Mouse (Mus musculus) liver, embryonic 14.5 days (tissue): ENCODE data around the gene Oxsr1.

ENCODE experiments used
- CTCF ChIP-seq: IDR thresholded peaks from 2 replicates; pipeline ENCODE4 v1.5.1; 2016; ENCODE audit warnings: antibody characterized with exemption, low read depth, control low read depth
- EP300 ChIP-seq: IDR thresholded peaks from 2 replicates; pipeline ENCODE4 v1.6.1; 2016; ENCODE audit warnings: antibody characterized with exemption, low read depth

- TF ChIP-seq CTCF (no peak), EP300 (no peak)
These were observed 3.3 kb downstream of the Oxsr1 start for GRCm38 (mm10) chr9:119318891-119319290.
